Mouse (Mus musculus) testis, adult 10 weeks (tissue): ENCODE data around the gene Tmsb15b2. TPM values are rescaled to one million over a fixed set of nuclear protein-coding genes. Genes with fewer than 3 reads are reported as not detected.

Source experiments
- polyA plus RNA-seq: library from polyadenylated mRNA; stranded (reverse); fragments of 350-450 nt; fragmentation: Illumina TruSeq; extraction: RNeasy Lipid Tissue Mini Kit (QIAGEN cat#74804); gene quantifications from one replicate; pipeline ENCODE4 v1.2.3, GENCODE M21; 2014; ENCODE audit warnings: low read depth, low replicate concordance

Tmsb15b2 gene
- 323 TPM for polyA plus RNA-seq

DNA sequence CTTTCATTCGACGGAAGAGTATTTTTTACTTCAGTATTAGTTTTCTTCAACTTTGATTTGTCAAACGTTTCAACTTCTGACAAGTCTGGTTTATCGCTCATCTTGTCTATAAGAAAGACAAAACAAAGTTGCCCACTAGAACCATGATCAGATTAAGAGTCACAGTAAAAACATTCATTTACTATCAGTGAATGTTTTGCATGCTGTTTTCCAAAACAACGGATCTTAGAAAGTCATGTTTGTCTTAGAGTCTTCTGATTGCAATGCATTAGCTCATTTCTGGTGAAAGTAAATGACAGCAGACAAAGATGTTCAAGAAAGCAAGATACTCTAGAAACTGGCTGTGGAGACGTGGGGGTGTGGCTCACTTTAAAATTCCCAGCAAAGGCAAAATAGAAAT lies at the start of gene Tmsb15b2:
Gene Tmsb15b2, minus strand, starts transcription at position 101 of the 400 bp plus-strand sequence.

DNA sequence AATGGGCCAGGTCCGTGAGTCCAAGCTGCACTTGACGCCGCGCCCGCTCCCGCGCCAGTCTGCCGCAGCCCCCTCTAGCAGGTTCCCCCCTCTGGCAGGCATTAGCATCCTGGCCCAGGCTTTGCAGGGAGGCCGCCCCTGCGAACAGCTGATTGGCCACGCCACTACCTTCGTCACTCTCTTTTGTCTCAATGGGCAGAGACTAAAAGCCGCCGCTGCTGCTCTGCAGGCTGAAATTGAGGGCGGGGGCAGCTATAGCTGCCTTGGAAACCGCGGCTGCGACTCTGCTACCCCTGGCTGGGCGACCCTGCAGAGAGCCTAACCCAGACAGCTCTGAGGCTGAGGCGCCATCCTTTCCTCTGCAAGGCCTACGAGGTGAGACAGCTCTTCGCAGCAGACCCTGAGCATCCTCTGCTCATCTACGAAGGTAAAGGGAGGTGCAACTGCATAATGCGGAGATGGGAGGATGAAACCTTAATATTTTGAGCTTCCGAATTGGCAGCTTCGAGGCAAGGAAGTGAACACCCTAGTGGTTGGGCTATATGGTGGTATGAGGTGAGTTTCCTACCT lies 17.8 kb upstream of the Tmsb15b2 start, which contains the start of gene Zcchc18:
Gene Zcchc18, plus strand, starts transcription at position 178 of the 570 bp plus-strand sequence.

DNA sequence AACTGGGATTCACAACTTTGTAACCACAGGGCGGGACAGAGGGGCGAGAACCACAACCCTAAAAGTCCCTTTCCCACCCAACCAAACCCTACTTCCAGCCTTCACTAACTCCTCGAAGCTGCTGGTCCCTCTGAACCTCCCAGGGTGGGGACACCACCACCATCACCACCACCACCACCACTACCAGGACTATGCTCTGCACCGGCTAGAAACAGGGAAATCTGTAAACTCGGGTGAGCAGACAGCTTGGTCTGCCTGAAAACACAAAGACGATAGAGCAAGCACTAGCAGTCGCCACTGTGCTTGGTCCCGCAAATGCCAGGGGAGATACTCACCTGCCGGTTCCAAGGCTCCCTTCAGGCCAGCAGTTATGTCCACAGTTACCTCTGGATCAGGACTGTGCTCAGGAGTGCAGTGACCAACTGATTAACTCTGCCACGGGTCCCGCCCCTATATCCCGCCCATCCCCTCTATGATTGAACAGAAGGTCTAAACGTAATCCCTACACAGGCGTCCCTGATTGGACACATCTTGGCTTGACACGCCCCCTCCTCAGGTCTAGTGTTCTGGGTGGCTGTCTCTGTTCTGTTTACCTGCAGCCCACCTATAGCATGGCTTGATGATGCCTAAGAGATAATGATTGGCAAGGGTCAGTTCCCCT lies 1.3 kb upstream of the Tmsb15b2 start, which contains the start of the genes Tmsb15l and Tmsb15b1:
Gene Tmsb15l, minus strand, starts transcription at position 446 of the 661 bp plus-strand sequence.
Gene Tmsb15b1, minus strand, starts transcription at position 451 of the 661 bp plus-strand sequence.

GRCm38 (mm10) chrX:136927031-136927430 lies 48.3 kb downstream of the Tmsb15b2 start, which contains the start of gene H2bfm:
Gene H2bfm, plus strand, starts transcription at chrX:136927325.

Other genes starting within 250 kb of the Tmsb15b2 start
- 119 TPM for gene Morf4l2, start 231.8 kb downstream of the Tmsb15b2 start, polyA plus RNA-seq
- not detected for gene Glra4, start 195.4 kb downstream of the Tmsb15b2 start, polyA plus RNA-seq
- 13.0 TPM for gene Plp1, start 152.8 kb downstream of the Tmsb15b2 start, polyA plus RNA-seq
- 2.1 TPM for gene Rab9b, start 106.7 kb downstream of the Tmsb15b2 start, polyA plus RNA-seq
- gene H2bfm, start 48.2 kb downstream of the Tmsb15b2 start, polyA plus RNA-seq: 3.1 TPM
- gene Tmsb15l, start 1.4 kb upstream of the Tmsb15b2 start, polyA plus RNA-seq: 23.9 TPM
- gene Tmsb15b1, start 1.4 kb upstream of the Tmsb15b2 start, polyA plus RNA-seq: 129 TPM
- 3.0 TPM for gene Zcchc18, start 17.7 kb upstream of the Tmsb15b2 start, polyA plus RNA-seq
- gene Slc25a53, start 62.8 kb upstream of the Tmsb15b2 start, polyA plus RNA-seq: 5.3 TPM
- 2.9 TPM for gene Fam199x, start 74.1 kb upstream of the Tmsb15b2 start, polyA plus RNA-seq
- gene Esx1, start 146.6 kb upstream of the Tmsb15b2 start, polyA plus RNA-seq: 5.6 TPM